In genomic region chr12:112025907-112026645, GRCm38 (mm10) we compare ENCODE assay signal across 42 mouse cellular contexts. TPM values are rescaled to one million over a fixed set of nuclear protein-coding genes. Genes with fewer than 3 reads are reported as not detected.
DNase-seq lines count a peak whose midpoint lies in the region; ATAC-seq and TF ChIP-seq lines count a peak whose summit lies in the region.
"Had no signal": no experiment of that assay in that cellular context is flagged by ENCODE, and none has a peak within 500 bp of the region (broad histone marks: within the 10 kb centered on the region; RNA-seq: fewer than 3 reads in every experiment).

No protein-coding gene starts in this region.

- peak overlapping the region; percentile 66 for H3K4me2 ChIP-seq in myocyte (ENCODE audit: low read depth)
- H3K4me2 ChIP-seq: embryonic facial prominence, embryonic 13.5 days; heart, embryonic 13.5 days; kidney, embryonic 15.5 days; limb, embryonic 13.5 days; liver, embryonic 11.5 days; lung, embryonic 15.5 days; midbrain, embryonic 11.5 days; neural tube, embryonic 12.5 days had no signal

- no peak overlapping the region for H3K4me3 ChIP-seq in left cerebral cortex, adult 2 months
- H3K4me3 ChIP-seq in C2C12 (ENCODE audit: insufficient read depth, poor library complexity, severe bottlenecking) (no peak overlapping the region), myocyte (no peak overlapping the region)
- H3K4me3 ChIP-seq: embryonic facial prominence, embryonic 13.5 days; erythroblast, embryonic 14.5 days; heart, adult 2 months; heart, embryonic 13.5 days; kidney, embryonic 15.5 days; limb, embryonic 13.5 days; lung, embryonic 15.5 days; neural tube, embryonic 12.5 days had no signal

- no peaks in the 10 kb centered on the region for H3K36me3 ChIP-seq in C2C12 (ENCODE audit: control insufficient read depth, insufficient read depth)
- H3K36me3 ChIP-seq in myocyte (ENCODE audit: control insufficient read depth, insufficient read depth): no peaks in the 10 kb centered on the region
- H3K36me3 ChIP-seq: embryonic facial prominence, embryonic 13.5 days; heart, embryonic 13.5 days; kidney, embryonic 15.5 days; limb, embryonic 13.5 days; lung, embryonic 15.5 days; neural tube, embryonic 12.5 days had no signal

- DNase-seq in frontal cortex, postnatal 14 days (ENCODE audit: low spot score in 2 of 2): no peak
- peak; percentile 23 to 25 for DNase-seq in left cerebral cortex, adult 2 months (ENCODE audit: extremely low spot score in 1 of 2, low spot score in 2 of 2)
- no peak for DNase-seq in left cerebral cortex, adult 11 months (ENCODE audit: low spot score)
- DNase-seq: cerebellum, adult 8-10 months; cerebellum, postnatal 25 days; embryo, embryonic 11 days; gastrocnemius, postnatal 36 days; heart, adult 2 months; kidney, adult 18-20 months; kidney, postnatal 25 days; layer of hippocampus, postnatal 36 days; right cerebral cortex, postnatal 25 days; thymus, adult 2 months; thymus, postnatal 36 days had no signal

- no peaks in the 10 kb centered on the region for H3K27me3 ChIP-seq in C2C12 (ENCODE audit: control insufficient read depth, insufficient read depth, insufficient read length)
- no peaks in the 10 kb centered on the region for H3K27me3 ChIP-seq in myocyte (ENCODE audit: control insufficient read depth, insufficient read depth, insufficient read length)
- H3K27me3 ChIP-seq: embryonic facial prominence, embryonic 13.5 days; heart, embryonic 13.5 days; kidney, embryonic 15.5 days; limb, embryonic 13.5 days; lung, embryonic 15.5 days; neural tube, embryonic 12.5 days had no signal

- H3K27ac ChIP-seq in left cerebral cortex, adult 2 months: no peak overlapping the region
- H3K27ac ChIP-seq: embryonic facial prominence, embryonic 13.5 days; heart, adult 2 months; heart, embryonic 13.5 days; kidney, embryonic 15.5 days; limb, embryonic 13.5 days; lung, embryonic 15.5 days; neural tube, embryonic 12.5 days; stomach, postnatal 0 days had no signal

- no peak for TF ChIP-seq POLR2A in myocyte (IDR thresholded peaks at IDR 0.05; ENCODE audit: insufficient read length, low read depth)

- H3K79me2 ChIP-seq in C2C12 (ENCODE audit: control insufficient read depth, insufficient read depth) (no peaks in the 10 kb centered on the region), myocyte (ENCODE audit: control insufficient read depth, insufficient read depth) (no peaks in the 10 kb centered on the region)

- peak; percentile 44; the same call in 1 of the 2 replicates for ATAC-seq in frontal cortex, adult (ENCODE audit: low TSS enrichment)
- ATAC-seq in megakaryocyte progenitor cell, adult 5-6 weeks (replicated peaks; ENCODE audit: poor library complexity): no peak
- ATAC-seq: CD4-positive, CD25-positive, alpha-beta regulatory T cell, adult 4 months; forebrain, embryonic 16.5 days; hindbrain, embryonic 16.5 days; midbrain, embryonic 16.5 days had no signal

- TF ChIP-seq CTCF in left cerebral cortex, adult 2 months (IDR thresholded peaks at IDR 0.05): no peak
- TF ChIP-seq CTCF in C2C12 (IDR thresholded peaks at IDR 0.05; ENCODE audit: control insufficient read depth, insufficient read depth, insufficient read length): no peak

- no peak overlapping the region for H3ac ChIP-seq in C2C12 (ENCODE audit: control insufficient read depth, insufficient read length, low read depth)
- no peak overlapping the region for H3ac ChIP-seq in myocyte (ENCODE audit: control insufficient read depth, insufficient read length)

- no peaks in the 10 kb centered on the region for H3K79me3 ChIP-seq in C2C12 (ENCODE audit: low read depth)

- intact Hi-C loops in left cerebral cortex, adult 2 months (cut with DNase I): no loop called here

TF ChIP-seq in C2C12, 6 proteins besides CTCF, POLR2A, EP300 and RAD21:
- TF ChIP-seq CEBPB (IDR thresholded peaks at IDR 0.05; ENCODE audit: low read depth) (no peak), MYOD1 (IDR thresholded peaks at IDR 0.05; ENCODE audit: control insufficient read depth, insufficient read length, low read depth) (peak; percentile 74), USF1 (IDR thresholded peaks at IDR 0.05; ENCODE audit: low read depth) (no peak)

TF ChIP-seq in myocyte, 11 proteins besides CTCF, POLR2A, EP300 and RAD21:
- TF ChIP-seq TCF12 (IDR thresholded peaks at IDR 0.05; ENCODE audit: insufficient read depth, poor library complexity, severe bottlenecking): no peak
- TF ChIP-seq E2F4 (IDR thresholded peaks at IDR 0.05; ENCODE audit: insufficient read depth): no peak
- no peak for TF ChIP-seq MAX (IDR thresholded peaks at IDR 0.05; ENCODE audit: low read depth)
- TF ChIP-seq USF1 (IDR thresholded peaks at IDR 0.05; ENCODE audit: low read depth): no peak
- TF ChIP-seq REST (IDR thresholded peaks at IDR 0.05; ENCODE audit: insufficient read depth, insufficient read length): no peak
- TF ChIP-seq CEBPB (IDR thresholded peaks at IDR 0.05; ENCODE audit: insufficient read depth, poor library complexity, severe bottlenecking): no peak
- peak; percentile 35 for TF ChIP-seq TCF3 (IDR thresholded peaks at IDR 0.05; ENCODE audit: insufficient read length, low read depth)
- TF ChIP-seq SRF (IDR thresholded peaks at IDR 0.05; ENCODE audit: control insufficient read depth, insufficient read length, low read depth): no peak
- peak; percentile 27 to 79 (median 38) for TF ChIP-seq MYOG (IDR thresholded peaks at IDR 0.05; ENCODE audit: control insufficient read depth in 1 of 3, insufficient read depth in 1 of 3, insufficient read length in 2 of 3, low read depth in 2 of 3)
- TF ChIP-seq MYOD1 (IDR thresholded peaks at IDR 0.05; ENCODE audit: control insufficient read depth in 1 of 3, insufficient read length in 2 of 3, low read depth in 2 of 3): peak in 2 of 3 experiments; percentile 66 to 88
- no peak for TF ChIP-seq POLR2AphosphoS2 (IDR thresholded peaks at IDR 0.05; ENCODE audit: insufficient read length, low read depth)

RNA-seq across cellular contexts. Expression of gene Rd3l, which starts 45.0 kb away (rescaled TPM):
- total RNA-seq in left cerebral cortex, adult 2 months (2021): under 1 TPM in 1 of 2 experiments, not detected in 1; 0.50 TPM
- polyA plus RNA-seq in C2C12 (2012; fragmentation: generic; extraction: Trizol) (not detected), myocyte (2012; fragmentation: generic; extraction: Trizol) (not detected)
- not detected in 2 replicates for total RNA-seq in megakaryocyte progenitor cell, adult 5-6 weeks (2015)
- total RNA-seq in megakaryocyte progenitor cell, adult 5-6 weeks (2017): not detected in 2 replicates
- total RNA-seq: adrenal gland, adult 18-20 months; adrenal gland, postnatal 4 days; gastrocnemius, adult 18-20 months; gastrocnemius, postnatal 36 days; layer of hippocampus, adult 8-10 months; layer of hippocampus, postnatal 36 days; left cerebral cortex, postnatal 14 days; megakaryocyte, adult 5-6 weeks had no signal
- polyA plus RNA-seq: CD4-positive, CD25-positive, alpha-beta regulatory T cell, adult 4 months; embryonic facial prominence, embryonic 13.5 days; erythroblast, embryonic 14.5 days; forebrain, embryonic 11.5 days; forebrain, embryonic 16.5 days; heart, adult 2 months; hindbrain, embryonic 11.5 days; hindbrain, embryonic 16.5 days; intestine, embryonic 14.5 days; kidney, embryonic 15.5 days; limb, embryonic 13.5 days; liver, embryonic 11.5 days; lung, embryonic 15.5 days; midbrain, embryonic 11.5 days; midbrain, embryonic 16.5 days; neural tube, embryonic 12.5 days; spleen, adult 2 months; thymus, adult 2 months had no signal

RNA-seq across cellular contexts. Expression of gene Tdrd9, which starts 54.7 kb away (rescaled TPM):
- under 1 TPM; 0.56 to 0.57 TPM for total RNA-seq in left cerebral cortex, adult 2 months (2021)
- polyA plus RNA-seq in C2C12 (2012; fragmentation: generic; extraction: Trizol) (0.20 TPM), myocyte (2012; fragmentation: generic; extraction: Trizol) (1.7 TPM)
- total RNA-seq in megakaryocyte progenitor cell, adult 5-6 weeks (2015): not detected in 2 replicates
- not detected in 2 replicates for total RNA-seq in megakaryocyte progenitor cell, adult 5-6 weeks (2017)
- total RNA-seq: gastrocnemius, postnatal 36 days had no signal
- polyA plus RNA-seq: CD4-positive, CD25-positive, alpha-beta regulatory T cell, adult 4 months; erythroblast, embryonic 14.5 days; lung, embryonic 15.5 days; spleen, adult 2 months had no signal

RNA-seq across cellular contexts. Expression of gene Atp5mpl, which starts 59.3 kb away (rescaled TPM):
- total RNA-seq in left cerebral cortex, adult 2 months (2021): 100 to 1,000 TPM; 328 to 341 TPM
- polyA plus RNA-seq in C2C12 (2012; fragmentation: generic; extraction: Trizol) (608 TPM), myocyte (2012; fragmentation: generic; extraction: Trizol) (645 TPM)
- 491 and 507 TPM in 2 replicates for total RNA-seq in megakaryocyte progenitor cell, adult 5-6 weeks (2015)
- total RNA-seq in megakaryocyte progenitor cell, adult 5-6 weeks (2017): 601 and 839 TPM in 2 replicates

Comparison
In these comparisons a context has a peak if more than half of its experiments do, and no peak if none do; other contexts are left out.
1. DNase-seq: peak in left cerebral cortex, adult 2 months (2 of 2); none in frontal cortex, postnatal 14 days (0 of 2) and left cerebral cortex, adult 11 months (single experiment).